Mouse (Mus musculus): ENCODE results near the gene Nol4l.

The Nol4l gene

GRCm38 (mm10) chr2:153443434-153444240, 86.1 kb downstream of the Nol4l start:
- no peak for DNase-seq (ENCODE audit: low read depth)

GRCm38 (mm10) chr2:153442720-153443119, 87.1 kb downstream of the Nol4l start:
- no peak for DNase-seq (ENCODE audit: low read depth)

DNA sequence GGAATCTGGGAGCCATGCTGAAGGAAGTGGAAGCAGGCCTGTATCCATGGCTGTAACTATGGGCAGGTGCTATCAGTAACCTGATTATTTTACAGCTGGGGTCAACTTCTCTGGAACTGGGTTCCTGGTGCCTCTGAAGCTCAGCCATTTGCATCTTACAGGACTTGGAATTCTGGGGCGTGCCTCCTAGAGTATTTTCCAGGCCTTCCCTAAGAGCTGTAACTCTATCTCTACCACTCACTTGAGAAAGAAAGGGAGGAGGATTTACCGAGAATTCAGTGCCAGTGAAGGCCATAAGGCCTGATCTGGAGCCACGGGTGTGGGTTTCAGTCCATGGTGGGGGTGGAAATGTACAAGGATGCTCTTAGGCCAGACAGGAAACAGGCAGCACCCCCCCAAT, 88.5 kb downstream of the Nol4l start:
- DNase-seq (ENCODE audit: low read depth) = no peak

- DNase-seq (ENCODE audit: low read depth) = no peak
These were observed 89.0 kb downstream of the Nol4l start for GRCm38 (mm10) chr2:153440755-153441154.

DNA sequence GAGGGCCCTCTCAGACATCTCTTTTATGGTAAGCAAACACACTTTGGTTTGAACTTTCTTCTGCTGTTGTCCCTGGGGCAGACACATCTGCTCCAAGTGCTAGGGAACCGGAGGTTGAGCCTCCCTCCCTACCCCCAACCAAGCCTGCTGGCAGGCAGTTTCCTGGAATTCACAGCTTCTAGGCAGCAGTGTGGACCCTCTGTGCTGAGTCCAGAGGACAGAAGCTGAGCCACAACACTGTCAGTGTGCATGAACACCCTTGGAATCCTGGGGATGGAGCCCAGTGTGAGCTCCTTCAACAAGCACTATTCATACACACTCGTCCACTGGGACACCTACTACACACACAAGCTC, 92.5 kb downstream of the Nol4l start:
- no peak for DNase-seq (ENCODE audit: low read depth)

DNA sequence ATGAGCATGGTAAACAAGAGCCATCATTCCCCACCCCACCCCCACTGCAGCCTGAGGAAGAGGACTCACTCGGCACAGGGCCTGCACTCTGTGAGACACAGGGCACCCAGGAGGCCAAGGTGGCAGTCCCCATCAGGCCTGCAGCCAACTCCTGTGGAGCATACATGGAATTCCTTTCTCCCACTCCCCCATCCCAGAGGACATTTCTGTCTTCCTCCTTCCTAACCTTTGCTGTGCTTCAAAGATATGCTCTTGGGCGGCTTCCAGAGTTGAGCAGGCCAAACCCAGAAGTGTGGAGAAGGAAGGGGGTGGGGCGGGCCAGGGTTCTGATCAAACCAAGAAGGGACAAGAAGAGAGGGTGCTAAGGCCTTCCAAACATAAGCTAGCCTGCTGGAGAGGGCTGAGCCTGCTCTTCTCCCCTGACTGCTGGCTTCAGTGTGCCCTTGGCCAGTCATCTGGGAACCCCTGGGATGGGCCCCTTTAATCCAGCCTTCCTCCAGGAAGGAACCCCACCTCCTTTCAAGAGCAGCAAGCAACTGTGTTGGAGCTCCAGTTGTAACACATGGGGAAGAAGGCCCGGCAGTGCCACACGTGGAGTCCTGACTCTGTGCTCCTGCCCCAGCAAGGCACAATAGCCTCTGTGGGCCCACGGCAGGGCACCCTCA, 93.0 kb downstream of the Nol4l start:
- DNase-seq (ENCODE audit: low read depth) = no peak

DNA sequence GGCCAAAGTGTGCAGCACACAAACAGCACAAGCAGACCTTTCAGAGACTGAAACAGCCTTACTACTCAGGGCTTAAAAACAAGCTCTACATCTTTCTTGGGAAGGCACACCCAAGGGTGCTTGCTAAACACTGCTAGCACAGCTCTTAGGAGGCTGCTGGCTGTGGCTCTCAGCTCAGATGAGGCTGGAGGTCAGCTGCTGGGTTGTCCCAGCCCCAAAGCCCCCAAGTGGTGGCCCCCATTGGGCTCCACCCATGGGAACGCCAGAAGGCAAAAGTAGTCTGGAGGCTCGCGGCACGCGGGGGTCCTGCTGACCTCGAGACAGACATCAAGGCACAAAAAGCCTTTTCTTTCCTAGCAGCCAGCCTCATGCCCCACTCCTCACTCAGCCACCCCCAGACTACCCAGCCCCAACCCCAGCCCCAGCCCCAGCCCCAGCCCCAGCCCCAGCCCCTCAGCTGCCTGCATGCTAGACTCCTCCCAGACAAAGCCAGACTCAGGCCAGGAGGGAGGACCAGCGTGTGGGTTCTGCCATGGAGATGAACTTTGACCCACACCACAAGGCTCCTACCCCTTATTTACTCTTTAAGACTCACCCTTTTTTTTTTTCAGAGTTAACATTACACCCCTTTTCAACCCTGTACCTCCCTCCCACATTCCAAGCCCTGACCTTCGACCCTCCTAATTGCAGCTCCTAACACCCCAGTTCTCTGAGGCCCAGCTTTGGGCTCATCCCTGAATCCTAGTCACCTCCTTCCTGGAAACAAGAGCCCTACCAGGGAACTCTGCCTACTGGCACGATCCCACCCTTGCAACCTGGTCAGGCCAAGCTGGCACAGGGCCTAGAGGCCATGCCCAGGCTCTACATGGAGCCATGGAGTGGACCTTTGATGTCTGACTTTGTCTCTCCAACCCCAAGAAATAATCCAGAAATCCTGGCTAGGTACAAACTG, 94.6 kb downstream of the Nol4l start:
- no peak for DNase-seq (ENCODE audit: low read depth)

DNA sequence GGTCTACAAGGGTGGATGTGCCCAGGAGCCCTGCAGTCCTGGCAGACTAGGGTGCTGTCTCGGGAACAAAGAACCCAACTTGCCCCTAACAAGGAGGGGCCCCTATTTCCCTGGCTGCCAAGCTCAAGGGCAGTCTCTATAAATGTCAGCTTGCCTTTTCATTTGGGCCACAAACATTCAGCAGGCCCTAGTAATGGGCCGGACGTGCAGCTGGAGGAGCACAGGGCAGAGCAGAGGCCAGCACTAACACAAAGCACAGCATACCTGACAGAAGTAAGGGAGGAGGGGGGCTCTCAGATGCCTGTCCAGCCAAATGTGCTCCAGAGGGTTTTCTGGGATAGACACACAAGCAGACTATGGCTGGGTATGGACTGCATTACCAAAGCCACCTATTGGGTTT, 95.9 kb downstream of the Nol4l start:
- DNase-seq (ENCODE audit: low read depth) = no peak

DNA sequence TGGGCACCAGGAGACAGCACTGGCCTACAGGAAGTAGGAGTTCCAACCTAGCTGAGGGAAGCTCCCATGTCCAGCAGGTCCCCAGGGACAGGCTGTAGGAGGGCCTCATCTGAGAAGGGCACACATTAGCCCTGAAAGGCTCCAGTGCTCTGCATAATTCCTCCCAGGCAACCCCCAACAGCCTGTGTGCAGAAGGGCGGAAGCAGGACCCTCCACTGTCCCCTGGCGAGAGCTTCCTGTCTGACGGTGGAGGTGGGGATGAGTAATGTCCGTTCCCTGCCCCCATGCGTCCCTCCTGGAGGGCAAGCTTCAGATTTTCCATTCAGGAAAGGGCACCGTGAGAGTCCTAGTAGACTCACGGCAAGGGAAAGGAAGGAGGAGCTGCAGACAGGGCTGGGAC, 97.3 kb downstream of the Nol4l start:
- no peak for DNase-seq (ENCODE audit: low read depth)

- DNase-seq (ENCODE audit: low read depth) = no peak
These were observed 99.2 kb downstream of the Nol4l start for GRCm38 (mm10) chr2:153430571-153430970.

GRCm38 (mm10) chr2:153428485-153428884, 101.3 kb downstream of the Nol4l start:
- DNase-seq (ENCODE audit: low read depth) = no peak

GRCm38 (mm10) chr2:153426931-153427330, 102.8 kb downstream of the Nol4l start:
- DNase-seq (ENCODE audit: low read depth) = no peak

DNA sequence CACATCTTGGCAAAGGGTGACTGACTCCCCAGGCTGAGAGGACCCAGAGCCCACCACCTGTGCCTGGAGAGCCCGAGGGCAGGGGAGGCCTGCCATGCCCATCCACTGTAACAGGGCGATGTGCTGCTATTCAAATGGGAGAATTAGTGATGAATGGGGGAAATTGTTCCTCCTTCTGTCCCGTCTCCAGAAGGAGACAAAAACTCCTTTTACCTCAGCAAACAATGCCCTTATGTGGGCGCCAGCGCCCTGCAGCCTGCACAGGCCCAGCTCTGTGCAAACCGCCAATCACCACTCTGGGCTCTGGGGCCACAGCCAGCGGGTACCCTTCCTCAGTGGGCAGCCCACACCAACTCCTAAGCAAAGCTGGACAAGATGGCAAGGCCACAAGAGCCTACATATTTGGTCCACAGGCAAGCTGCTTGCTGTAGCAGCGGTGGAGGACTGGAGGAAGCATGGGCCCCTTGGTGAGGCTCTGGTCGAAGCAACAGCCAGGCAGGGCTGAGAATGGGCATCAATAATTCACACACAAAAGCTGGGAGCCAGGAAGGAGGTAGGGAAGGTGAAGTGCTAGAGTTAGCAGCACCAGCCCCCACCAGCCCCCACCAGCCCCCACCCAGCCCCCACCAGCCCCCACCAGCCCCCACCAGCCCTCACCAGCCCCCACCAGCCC, 103.6 kb downstream of the Nol4l start:
- no peak for DNase-seq (ENCODE audit: low read depth)

DNA sequence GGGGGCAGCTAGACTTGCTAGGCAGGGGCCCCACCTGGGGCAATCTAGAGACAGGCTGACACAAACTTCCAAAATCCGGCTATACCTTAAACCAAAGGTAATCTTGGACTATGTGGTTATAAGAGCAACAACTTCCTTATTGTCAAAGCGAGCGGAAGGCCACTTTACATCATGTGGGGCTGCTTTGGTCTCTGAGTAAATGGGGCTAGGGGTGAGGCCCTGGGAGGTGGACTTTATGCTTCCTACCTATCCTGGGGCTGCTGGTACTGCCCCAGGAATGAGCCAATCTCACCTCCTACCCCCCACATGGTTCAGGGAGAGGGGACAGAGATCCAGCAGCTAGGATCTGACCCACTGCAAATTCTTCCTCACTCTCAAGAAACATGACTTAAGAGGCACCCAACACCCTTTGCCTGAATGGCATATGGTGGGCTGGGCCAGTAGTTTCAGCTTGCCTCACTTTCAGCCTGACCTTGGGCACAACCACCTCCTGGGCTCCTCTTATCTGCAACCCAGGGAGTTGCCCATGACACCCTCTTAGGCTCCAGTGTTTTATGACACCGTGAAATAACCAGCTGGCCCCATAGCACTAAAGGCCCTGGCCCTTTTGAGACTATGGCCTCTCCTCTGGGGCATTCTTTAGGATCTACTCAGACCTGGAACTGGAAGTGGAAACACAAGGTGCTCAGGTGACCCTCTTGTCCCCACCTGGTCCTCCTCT, 104.5 kb downstream of the Nol4l start:
- no peak for DNase-seq (ENCODE audit: low read depth)

DNA sequence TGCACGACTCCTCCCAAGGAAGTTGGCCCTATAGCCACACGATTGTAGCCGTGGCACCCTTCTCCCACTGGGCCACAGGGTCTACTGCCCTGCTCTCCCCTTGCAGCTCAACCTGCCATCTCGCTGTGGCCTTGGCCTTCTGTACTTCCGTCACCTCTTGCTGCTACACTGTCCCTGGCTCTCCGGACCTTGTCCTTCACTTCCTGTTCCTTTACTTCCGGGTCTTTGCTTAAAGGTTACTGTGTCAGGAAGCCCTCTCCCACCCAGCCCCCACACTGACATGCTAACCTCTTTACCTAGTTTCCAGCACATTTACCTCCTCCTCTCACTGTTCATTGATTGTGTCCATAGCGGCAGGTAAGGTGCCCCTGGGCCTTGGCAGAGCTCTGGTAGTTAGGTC, 105.2 kb downstream of the Nol4l start:
- DNase-seq (ENCODE audit: low read depth) = no peak

- no peak for DNase-seq (ENCODE audit: low read depth)
These were observed 106.7 kb downstream of the Nol4l start for GRCm38 (mm10) chr2:153423113-153423512.

GRCm38 (mm10) chr2:153422051-153422450, 107.7 kb downstream of the Nol4l start:
- no peak for DNase-seq (ENCODE audit: low read depth)

GRCm38 (mm10) chr2:153421233-153421632, 108.5 kb downstream of the Nol4l start:
- DNase-seq (ENCODE audit: low read depth) = no peak

DNA sequence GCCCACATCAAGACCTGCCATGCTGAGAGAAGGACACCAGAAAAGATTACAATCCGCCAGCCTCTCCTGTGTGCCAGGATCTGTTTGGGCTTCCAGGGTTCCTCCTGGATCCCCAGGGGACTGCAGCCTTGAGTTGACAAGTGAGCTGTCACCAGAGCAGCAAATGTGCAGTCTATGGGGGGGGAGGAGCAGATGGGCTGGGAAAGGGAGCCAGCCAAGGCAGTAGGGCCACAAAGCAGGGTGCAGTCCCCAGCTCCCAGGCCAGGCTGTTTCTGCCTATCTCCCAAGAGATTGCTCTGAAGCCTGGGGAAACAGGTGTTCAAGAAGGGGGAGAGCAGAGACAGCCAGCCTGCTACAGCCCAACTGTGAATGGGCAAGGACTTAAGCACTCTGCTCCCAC, 111.4 kb downstream of the Nol4l start:
- DNase-seq (ENCODE audit: low read depth) = no peak

GRCm38 (mm10) chr2:153417841-153418240, 111.9 kb downstream of the Nol4l start:
- no peak for DNase-seq (ENCODE audit: low read depth)

GRCm38 (mm10) chr2:153414607-153415006, 115.2 kb downstream of the Nol4l start:
- DNase-seq (ENCODE audit: low read depth) = no peak
